Mouse (Mus musculus) liver, postnatal 0 days (tissue): Measurements from ENCODE around the gene Ugt1a6a. TPM values are rescaled to one million over a fixed set of nuclear protein-coding genes. Genes with fewer than 3 reads are reported as not detected.
"Not testable (repeated sequence)": the region's sequence is repeated elsewhere in the genome, so short reads cannot be mapped to it uniquely, and the experiment has no call there.

Experiments used
- ATAC-seq: fragments of 200-750 bp; cut with Nextera tagmentation; 2 replicates; pipeline ENCODE4 v1.8.0; 2017; ENCODE audit warnings: mild to moderate bottlenecking, moderate library complexity
- DNase-seq: peaks from one replicate; pipeline ENCODE4 v3.0.0-alpha.2; 2016
- H3K27ac ChIP-seq: fragments of 300-500 bp; sonication (generic); 2 replicates; pipeline ENCODE4 v1.5.1; 2014; ENCODE audit warnings: antibody characterized with exemption, moderate library complexity, mild to moderate bottlenecking, low read depth
- H3K27me3 ChIP-seq: fragments of 300-500 bp; sonication (generic); 2 replicates; pipeline ENCODE4 v1.6.1; 2014; ENCODE audit warnings: low read length, control low read depth, mixed read lengths; ENCODE audit not compliant: insufficient read depth
- H3K36me3 ChIP-seq: fragments of 300-500 bp; sonication (generic); replicated peaks from 2 replicates; pipeline ENCODE4 v1.6.1; 2014; ENCODE audit warnings: mild to moderate bottlenecking, control low read depth, low read length, moderate library complexity, mixed read lengths; ENCODE audit not compliant: insufficient read depth
- H3K4me1 ChIP-seq: fragments of 300-500 bp; sonication (generic); 2 replicates; pipeline ENCODE4 v1.6.1; 2014; ENCODE audit warnings: antibody characterized with exemption, mild to moderate bottlenecking, control low read depth; ENCODE audit not compliant: insufficient read depth
- H3K4me2 ChIP-seq: fragments of 300-500 bp; sonication (generic); 2 replicates; pipeline ENCODE4 v1.6.1; 2014; ENCODE audit warnings: low read depth, mild to moderate bottlenecking, low read length, moderate library complexity, mixed read lengths
- H3K4me3 ChIP-seq: fragments of 300-500 bp; sonication (generic); 2 replicates; pipeline ENCODE4 v1.5.1; 2014; ENCODE audit warnings: low read depth, low read length
- H3K9ac ChIP-seq: fragments of 300-500 bp; sonication (generic); replicated peaks from 2 replicates; pipeline ENCODE4 v1.6.1; 2014; ENCODE audit warnings: mild to moderate bottlenecking, moderate library complexity
- H3K9me3 ChIP-seq: fragments of 300-500 bp; sonication (generic); 2 replicates; pipeline ENCODE4 v1.6.1; 2016; ENCODE audit warnings: mild to moderate bottlenecking, control low read depth, low read length, mixed read lengths
- CTCF ChIP-seq: sonication (generic); IDR thresholded peaks from 2 replicates; pipeline ENCODE4 v1.5.1; 2016; ENCODE audit warnings: antibody characterized with exemption, low read depth
- EP300 ChIP-seq: IDR thresholded peaks from 2 replicates; pipeline ENCODE4 v1.6.1; 2016; ENCODE audit warnings: antibody characterized with exemption, low read depth, mild to moderate bottlenecking
- WGBS: fragments of 180-500 bp; shearing (Covaris S2); extraction: QIAGEN DNeasy Blood & Tissue Kit; methylation state at CpG from one replicate; pipeline ENCODE4 v1.1.7; 2014; ENCODE audit not compliant: insufficient replicate concordance; 5-methylcytosine and 5-hydroxymethylcytosine counted together
- polyA plus RNA-seq: library from polyadenylated mRNA; unstranded; fragments of >200 nt; fragmentation: Nextera tagmentation; extraction: Ambion mirVana; gene quantifications from 2 replicates; pipeline ENCODE4 v1.2.1, GENCODE M21; 2015

The Ugt1a6a gene
- polyA plus RNA-seq, 1 experiment from 2014 or later, result 27.7 TPM

- no peak overlapping the region for H3K9ac ChIP-seq
- H3K9me3 ChIP-seq, result peaks cover 30% of the 10 kb centered on the region
- no peaks in the 10 kb centered on the region for H3K36me3 ChIP-seq
- ATAC-seq (no peak), DNase-seq (no peak)
- no peaks in the 10 kb centered on the region for H3K27me3 ChIP-seq
- H3K27ac ChIP-seq, result no peak overlapping the region
- no peaks in the 10 kb centered on the region for H3K4me1 ChIP-seq
- no peak overlapping the region for H3K4me2 ChIP-seq
- no peak for TF ChIP-seq CTCF
- no peak for TF ChIP-seq EP300
- whole genome bisulfite sequencing, result 13% methylated on average over 1 of the region's 1 CpGs
- no peak overlapping the region for H3K4me3 ChIP-seq
Observed at GRCm38 (mm10) chr1:88219054-88219453, 84.4 kb downstream of the Ugt1a6a start.

DNA sequence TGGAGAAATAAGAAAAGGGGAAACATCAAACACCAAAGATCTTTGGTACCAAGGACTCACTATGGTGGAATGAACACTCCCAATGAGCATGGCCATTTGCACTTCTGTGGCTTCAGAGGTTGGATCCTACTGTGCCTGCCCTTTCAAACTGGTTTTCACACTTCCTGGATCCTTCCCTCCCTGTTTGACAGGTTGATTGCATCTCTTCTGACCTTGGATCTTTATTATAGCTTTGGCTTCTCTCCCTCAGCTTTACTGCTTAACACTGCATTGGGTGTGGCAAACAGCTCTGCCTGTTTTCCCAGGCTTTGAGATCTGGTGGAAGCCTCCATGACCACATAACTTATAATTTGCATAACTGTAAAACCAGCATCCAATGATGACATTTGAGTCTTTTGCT, 85.7 kb downstream of the Ugt1a6a start:
- H3K27ac ChIP-seq, result no peak overlapping the region
- H3K4me2 ChIP-seq, result no peak overlapping the region
- peaks cover 20% of the 10 kb centered on the region for H3K9me3 ChIP-seq
- H3K27me3 ChIP-seq, result no peaks in the 10 kb centered on the region
- no peak overlapping the region for H3K4me3 ChIP-seq
- DNase-seq (no peak), ATAC-seq (no peak)
- TF ChIP-seq EP300, result no peak
- no peak overlapping the region for H3K9ac ChIP-seq
- no peaks in the 10 kb centered on the region for H3K36me3 ChIP-seq
- H3K4me1 ChIP-seq, result no peaks in the 10 kb centered on the region

DNA sequence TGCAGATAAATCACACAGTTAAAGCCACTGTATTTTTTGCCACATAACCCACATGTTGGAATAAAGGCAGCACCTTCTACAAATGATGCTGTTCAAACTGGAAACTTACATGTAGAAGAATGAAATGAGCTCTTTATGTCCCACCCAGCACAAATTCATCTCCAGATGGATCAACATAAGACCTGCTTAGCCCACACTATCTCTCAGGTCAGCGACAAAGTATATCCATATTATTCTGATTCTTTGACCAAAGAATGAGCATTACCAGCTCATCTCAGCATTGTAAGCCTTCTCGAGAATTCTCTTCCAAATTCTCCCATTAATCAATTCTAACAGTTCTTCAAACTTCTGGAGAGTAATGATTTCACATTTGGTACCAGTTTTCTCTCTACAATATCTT, 87.6 kb downstream of the Ugt1a6a start:
- H3K36me3 ChIP-seq, result no peaks in the 10 kb centered on the region
- ATAC-seq, result no peak
- no peak for DNase-seq
- no peak overlapping the region for H3K4me2 ChIP-seq
- WGBS, result 40% methylated on average over 2 of the region's 2 CpGs
- H3K9me3 ChIP-seq, result peaks cover 12% of the 10 kb centered on the region
- H3K4me3 ChIP-seq, result no peak overlapping the region
- H3K27ac ChIP-seq, result no peak overlapping the region
- no peaks in the 10 kb centered on the region for H3K4me1 ChIP-seq
- no peaks in the 10 kb centered on the region for H3K27me3 ChIP-seq
- TF ChIP-seq EP300, result no peak
- no peak for TF ChIP-seq CTCF
- no peak overlapping the region for H3K9ac ChIP-seq

DNA sequence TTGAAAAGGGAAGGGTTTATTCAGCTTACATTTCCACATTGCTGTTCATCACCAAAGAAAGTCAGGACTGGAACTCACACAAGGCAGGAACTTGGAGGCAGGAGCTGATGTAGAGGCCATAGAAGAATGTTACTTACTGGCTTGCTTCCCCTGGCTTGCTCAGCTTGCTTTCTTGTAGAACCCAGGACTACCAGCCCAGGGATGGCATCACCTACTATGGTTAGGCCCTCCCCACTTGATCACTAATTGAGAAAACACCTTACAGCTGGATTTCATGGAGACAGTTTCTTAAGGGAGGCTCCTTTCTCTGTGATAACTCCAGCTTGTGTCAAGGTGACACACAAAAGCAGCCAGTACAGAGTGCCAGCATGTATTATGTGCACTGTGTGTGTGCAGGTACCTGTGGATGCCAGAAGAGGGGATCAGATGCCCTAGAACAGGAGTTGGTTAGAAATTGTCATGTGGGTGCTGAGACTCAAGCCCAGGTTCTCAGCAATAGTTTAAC, 88.5 kb downstream of the Ugt1a6a start:
- not testable (repeated sequence) for ATAC-seq, H3K27me3 ChIP-seq, H3K9ac ChIP-seq, H3K27ac ChIP-seq, H3K9me3 ChIP-seq, H3K4me2 ChIP-seq, DNase-seq, H3K4me3 ChIP-seq, H3K36me3 ChIP-seq, H3K4me1 ChIP-seq

- no peak overlapping the region for H3K4me2 ChIP-seq
- WGBS, result 38% methylated on average over 1 of the region's 1 CpGs
- no peak overlapping the region for H3K27ac ChIP-seq
- TF ChIP-seq EP300 (no peak), CTCF (no peak)
- H3K9ac ChIP-seq, result no peak overlapping the region
- H3K27me3 ChIP-seq, result no peaks in the 10 kb centered on the region
- no peak for ATAC-seq
- peak; percentile 32 for DNase-seq
- peaks cover 13% of the 10 kb centered on the region for H3K9me3 ChIP-seq
- no peaks in the 10 kb centered on the region for H3K36me3 ChIP-seq
- H3K4me3 ChIP-seq, result no peak overlapping the region
- H3K4me1 ChIP-seq, result no peaks in the 10 kb centered on the region
Observed at GRCm38 (mm10) chr1:88223591-88223990, 89.0 kb downstream of the Ugt1a6a start.

- WGBS, result 52% methylated on average over 2 of the region's 2 CpGs
Observed at GRCm38 (mm10) chr1:88224029-88224776, 89.6 kb downstream of the Ugt1a6a start.

DNA sequence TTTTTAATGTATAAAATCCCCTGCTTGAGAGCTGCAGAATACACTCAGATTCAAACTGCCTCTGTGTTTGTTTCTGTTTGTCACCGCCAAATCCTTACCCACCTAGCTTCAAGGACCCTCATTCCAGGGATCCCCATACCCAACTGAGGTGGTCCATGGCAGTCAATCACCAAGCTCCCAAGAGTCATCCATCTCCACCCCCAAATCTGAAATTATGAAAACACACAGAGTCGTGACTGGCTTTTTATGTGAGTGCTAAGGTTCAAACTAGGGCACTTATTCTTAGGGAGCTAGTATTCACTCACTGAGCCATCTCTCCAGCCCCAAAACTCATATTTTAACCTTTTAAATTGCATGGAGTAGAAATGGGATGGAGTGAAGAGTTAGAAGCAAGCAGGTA, 90.7 kb downstream of the Ugt1a6a start:
- peaks cover 17% of the 10 kb centered on the region for H3K9me3 ChIP-seq
- H3K27me3 ChIP-seq, DNase-seq, ATAC-seq, H3K9ac ChIP-seq, H3K4me3 ChIP-seq, H3K27ac ChIP-seq, H3K36me3 ChIP-seq, H3K4me1 ChIP-seq, H3K4me2 ChIP-seq: not testable (repeated sequence)
- WGBS, result 35% methylated on average over 2 of the region's 2 CpGs

More at GRCm38 (mm10) chr1:88224029-88224776, 89.6 kb downstream of the Ugt1a6a start:
- H3K36me3 ChIP-seq, result no peaks in the 10 kb centered on the region
- peak; percentile 71 for DNase-seq
- ATAC-seq, result no peak
- TF ChIP-seq EP300 (no peak), CTCF (no peak)
- no peak overlapping the region for H3K4me3 ChIP-seq
- no peak overlapping the region for H3K4me2 ChIP-seq
- H3K4me1 ChIP-seq, result no peaks in the 10 kb centered on the region
- H3K27me3 ChIP-seq, result no peaks in the 10 kb centered on the region
- H3K27ac ChIP-seq, result no peak overlapping the region
- no peak overlapping the region for H3K9ac ChIP-seq
- peaks cover 13% of the 10 kb centered on the region for H3K9me3 ChIP-seq
